Mouse (Mus musculus): ENCODE results near the gene Pip4p1. TPM values are rescaled to one million over a fixed set of nuclear protein-coding genes. Genes with fewer than 3 reads are reported as not detected.
"Not testable (repeated sequence)": the region's sequence is repeated elsewhere in the genome, so short reads cannot be mapped to it uniquely, and the experiment has no call there.

Gene Pip4p1
- total RNA-seq, 2 experiments from 2014 or later = 23.7 to 25.4 TPM

GRCm38 (mm10) chr14:50943932-50944667 lies 13.4 kb upstream of the Pip4p1 start, which contains the start of gene Gm49342:
Gene Gm49342 (plus strand): TSS chr14:50944517.
- peak; percentile 97 for DNase-seq
- intact Hi-C loops (cut with DNase I) = loop anchor here (2.0 to 5.0 kb wide), 2 partner anchors 13 to 68 kb away; partner anchors contain the start of genes Pip4p1 and Pnp

- intact Hi-C loops (cut with DNase I) = no loop called here
- DNase-seq = no peak
These were observed 8.3 kb upstream of the Pip4p1 start for GRCm38 (mm10) chr14:50938940-50939339.

- intact Hi-C loops (cut with DNase I) = no loop called here
- DNase-seq = no peak
These were observed 7.7 kb upstream of the Pip4p1 start for GRCm38 (mm10) chr14:50938119-50938908.

GRCm38 (mm10) chr14:50936649-50937048 lies 6.0 kb upstream of the Pip4p1 start:
- intact Hi-C loops (cut with DNase I) = no loop called here
- no peak for DNase-seq

GRCm38 (mm10) chr14:50931493-50932020 lies 901 bp upstream of the Pip4p1 start:
- peak in 1 of 2 experiments; percentile 9 for DNase-seq
- intact Hi-C loops (cut with DNase I) = loop anchor here (2.0 to 5.0 kb wide), 2 partner anchors 13 to 131 kb away; partner anchors contain the start of gene Gm49342

GRCm38 (mm10) chr14:50930377-50930753 lies 291 bp downstream of the Pip4p1 start:
- peak in 1 of 2 experiments; percentile 47 for DNase-seq
- intact Hi-C loops (cut with DNase I) = loop anchor here (2.0 to 5.0 kb wide), 2 partner anchors 14 to 132 kb away; partner anchors contain the start of gene Gm49342

GRCm38 (mm10) chr14:50929951-50930350 lies 705 bp downstream of the Pip4p1 start:
- intact Hi-C loops (cut with DNase I) = loop anchor here (2.0 to 10.0 kb wide), 3 partner anchors 15 to 132 kb away; partner anchors contain the start of genes Ccnb1ip1, Gm49342 and Parp2
- peak in 1 of 2 experiments; percentile 16 for DNase-seq

- DNase-seq = no peak
- intact Hi-C loops (cut with DNase I) = loop anchor here (10.0 kb wide), 1 partner anchor 123 kb away; the partner anchor contains the start of genes Ccnb1ip1 and Parp2
These were observed 3.3 kb downstream of the Pip4p1 start for GRCm38 (mm10) chr14:50927366-50927765.

GRCm38 (mm10) chr14:50925111-50925920 lies 5.3 kb downstream of the Pip4p1 start:
- peak in 1 of 2 experiments; percentile 15 for DNase-seq
- intact Hi-C loops (cut with DNase I) = loop anchor here (10.0 kb wide), 1 partner anchor 121 kb away; the partner anchor contains the start of genes Ccnb1ip1 and Parp2

- peak; percentile 97 for DNase-seq
- intact Hi-C loops (cut with DNase I) = loop anchor here (10.0 kb wide), 1 partner anchor 120 kb away; the partner anchor contains the start of genes Ccnb1ip1 and Parp2
These were observed 6.2 kb downstream of the Pip4p1 start, which contains the start of the genes Osgep and Apex1 for GRCm38 (mm10) chr14:50924281-50925064. Gene Osgep (minus strand): TSS chr14:50924893. Gene Apex1 (plus strand): TSS chr14:50924968.

- intact Hi-C loops (cut with DNase I) = loop anchor here (10.0 kb wide), 1 partner anchor 119 kb away; the partner anchor contains the start of genes Ccnb1ip1 and Parp2
- not testable (repeated sequence) for DNase-seq
These were observed 7.2 kb downstream of the Pip4p1 start for GRCm38 (mm10) chr14:50923437-50923836.

GRCm38 (mm10) chr14:50911356-50911755 lies 19.3 kb downstream of the Pip4p1 start:
- intact Hi-C loops (cut with DNase I) = no loop called here
- no peak for DNase-seq

- no peak for DNase-seq
These were observed 22.5 kb downstream of the Pip4p1 start for GRCm38 (mm10) chr14:50908126-50908525.

GRCm38 (mm10) chr14:50905327-50905726 lies 25.3 kb downstream of the Pip4p1 start:
- DNase-seq; intact Hi-C loops (cut with DNase I): not testable (repeated sequence)

More at GRCm38 (mm10) chr14:50908126-50908525, 22.5 kb downstream of the Pip4p1 start:
- intact Hi-C loops (cut with DNase I) = no loop called here

GRCm38 (mm10) chr14:50904828-50905129 lies 25.9 kb downstream of the Pip4p1 start:
- DNase-seq = no peak

GRCm38 (mm10) chr14:50903973-50904827 lies 26.5 kb downstream of the Pip4p1 start:
- intact Hi-C loops (cut with DNase I) = no loop called here
- DNase-seq = peak; percentile 36 to 37

More at GRCm38 (mm10) chr14:50904828-50905129, 25.9 kb downstream of the Pip4p1 start:
- intact Hi-C loops (cut with DNase I) = no loop called here

- DNase-seq; intact Hi-C loops (cut with DNase I): not testable (repeated sequence)
These were observed 32.7 kb downstream of the Pip4p1 start for GRCm38 (mm10) chr14:50897992-50898391.

GRCm38 (mm10) chr14:50897374-50897765 lies 33.3 kb downstream of the Pip4p1 start, which contains the start of gene Klhl33:
Gene Klhl33 (minus strand): TSS chr14:50897507.
- intact Hi-C loops (cut with DNase I) = no loop called here
- DNase-seq = peak; percentile 38 to 43
